Mouse (Mus musculus) liver, embryonic 14.5 days (tissue): ENCODE measurements around the gene Gpx1. TPM values are rescaled to one million over a fixed set of nuclear protein-coding genes. Genes with fewer than 3 reads are reported as not detected.
A peak's percentile ranks its signal among the peaks of the same experiment; 100 is the strongest.

Source experiments
- ATAC-seq: fragments of 200-750 bp; cut with Nextera tagmentation; 2 replicates; pipeline ENCODE4 v1.8.0; 2017; ENCODE audit warnings: moderate number of reproducible peaks, mild to moderate bottlenecking, moderate library complexity; ENCODE audit not compliant: insufficient read depth
- DNase-seq, 3 experiments: peaks; one replicate each; pipeline ENCODE4 v3.0.0-alpha.2; 2012 to 2013; ENCODE audit warnings: low read depth in 3 of 3, low spot score in 3 of 3
- H3K27ac ChIP-seq: fragments of 300-500 bp; sonication (generic); 2 replicates; pipeline ENCODE4 v1.5.1; 2014; ENCODE audit warnings: moderate library complexity, mild to moderate bottlenecking, control low read depth, inconsistent platforms
- H3K27me3 ChIP-seq: fragments of 300-500 bp; sonication (generic); 2 replicates; pipeline ENCODE4 v1.6.1; 2014; ENCODE audit warnings: mild to moderate bottlenecking, low read length, moderate library complexity; ENCODE audit not compliant: control insufficient read depth, insufficient read depth
- H3K36me3 ChIP-seq: fragments of 300-500 bp; sonication (generic); replicated peaks from 2 replicates; pipeline ENCODE4 v1.6.1; 2014; ENCODE audit warnings: low read depth; ENCODE audit not compliant: control insufficient read depth, insufficient read depth
- H3K4me1 ChIP-seq, 2 experiments: fragments of 200-500 bp in 1 of 2; fragments of 300-500 bp in 1 of 2; sonication (generic) in 1 of 2; replicated peaks; 2 replicates each; pipeline ENCODE4 v1.6.1; 2012 to 2014; ENCODE audit warnings: antibody characterized with exemption in 1 of 2, inconsistent platforms in 1 of 2, low read length in 1 of 2; ENCODE audit not compliant: control insufficient read depth in 2 of 2, insufficient read depth in 2 of 2
- H3K4me2 ChIP-seq: fragments of 300-500 bp; sonication (generic); 2 replicates; pipeline ENCODE4 v1.6.1; 2014; ENCODE audit warnings: low read depth, mild to moderate bottlenecking, control low read depth, moderate library complexity
- H3K4me3 ChIP-seq, 2 experiments: fragments of 200-500 bp in 1 of 2; fragments of 300-500 bp in 1 of 2; sonication (generic) in 1 of 2; 2 replicates each; pipeline ENCODE4 v1.5.1; 2012 to 2014; ENCODE audit warnings: low read depth in 2 of 2, low read length in 2 of 2, mild to moderate bottlenecking in 2 of 2, control low read depth in 1 of 2, inconsistent platforms in 1 of 2, moderate library complexity in 1 of 2; ENCODE audit not compliant: insufficient read depth in 1 of 2
- H3K9ac ChIP-seq: fragments of 300-500 bp; sonication (generic); replicated peaks from 2 replicates; pipeline ENCODE4 v1.6.1; 2014; ENCODE audit warnings: mild to moderate bottlenecking, control low read depth, moderate library complexity
- H3K9me3 ChIP-seq: fragments of 300-500 bp; sonication (generic); 2 replicates; pipeline ENCODE4 v1.6.1; 2016; ENCODE audit warnings: low read length, mixed read lengths; ENCODE audit not compliant: control insufficient read depth
- CTCF ChIP-seq: IDR thresholded peaks from 2 replicates; pipeline ENCODE4 v1.5.1; 2016; ENCODE audit warnings: antibody characterized with exemption, low read depth, control low read depth
- EP300 ChIP-seq: IDR thresholded peaks from 2 replicates; pipeline ENCODE4 v1.6.1; 2016; ENCODE audit warnings: antibody characterized with exemption, low read depth
- WGBS: fragments of 180-500 bp; shearing (Covaris S2); extraction: QIAGEN DNeasy Blood & Tissue Kit; methylation state at CpG from one replicate; pipeline ENCODE4 v1.1.7; 2014; ENCODE audit not compliant: insufficient replicate concordance; 5-methylcytosine and 5-hydroxymethylcytosine counted together
- polyA plus RNA-seq, 2 experiments: library from polyadenylated mRNA; depleted of rRNA in 1 of 2; stranded (reverse) in 1 of 2; unstranded in 1 of 2; fragments of >200 nt; fragmentation: Nextera tagmentation in 1 of 2; extraction: Ambion mirVana in 1 of 2; gene quantifications; 2 replicates each; pipeline versions ENCODE4 v1.2.1 to v1.2.3; 2012 to 2014

The Gpx1 gene
- 3,084 and 3,741 TPM in 2 replicates for polyA plus RNA-seq (2012; rRNA removed)
- polyA plus RNA-seq (2014; fragmentation: Nextera tagmentation; extraction: Ambion mirVana), result 6,910 and 6,914 TPM in 2 replicates

- H3K4me2 ChIP-seq, result peak within 1 kb of the TSS; percentile 95
- DNase-seq, result peak; percentile 99
- H3K9me3 ChIP-seq, result no peaks in the 10 kb centered on the region
- no peaks in the 10 kb centered on the region for H3K27me3 ChIP-seq
- peaks cover 59% of the 10 kb centered on the region for H3K36me3 ChIP-seq
- TF ChIP-seq EP300, result peak; percentile 80
- TF ChIP-seq CTCF, result no peak
- H3K4me1 ChIP-seq, result peaks cover 42 to 49% of the 10 kb centered on the region in 2 experiments
- H3K27ac ChIP-seq, result peak within 1 kb of the TSS; percentile 99
- peak; percentile 91 for ATAC-seq
- H3K4me3 ChIP-seq, result peak within 1 kb of the TSS; percentile 76 to 84
- WGBS, result under 1% methylated on average over 49 of the region's 49 CpGs
- H3K9ac ChIP-seq, result peak within 1 kb of the TSS; percentile 100
Observed at GRCm38 (mm10) chr9:108338886-108339781, at the start of gene Gpx1. Gene Gpx1 (plus strand): TSS chr9:108338903.

GRCm38 (mm10) chr9:108289347-108289746 is 49.4 kb upstream of the Gpx1 start:
- H3K4me3 ChIP-seq, result peak overlapping the region in 1 of 2 experiments; percentile 65; a peak in 1 of 4 replicates
- peaks cover 12 to 14% of the 10 kb centered on the region in 2 experiments; a peak in 3 of 4 replicates for H3K4me1 ChIP-seq
- H3K9ac ChIP-seq, result peak overlapping the region; percentile 69
- 53% methylated on average over 2 of the region's 2 CpGs for WGBS
- no peak overlapping the region; the same call in 1 of the 2 replicates for H3K27ac ChIP-seq
- DNase-seq (no peak), ATAC-seq (no peak)
- TF ChIP-seq CTCF, result no peak
- peak overlapping the region; percentile 88 for H3K4me2 ChIP-seq
- H3K27me3 ChIP-seq, result no peaks in the 10 kb centered on the region
- no peaks in the 10 kb centered on the region for H3K9me3 ChIP-seq
- no peaks in the 10 kb centered on the region for H3K36me3 ChIP-seq

- peak within 1 kb of the TSS; percentile 88 for H3K4me2 ChIP-seq
- peak; percentile 97 for ATAC-seq
- H3K27me3 ChIP-seq, result no peaks in the 10 kb centered on the region
- H3K9ac ChIP-seq, result peak within 1 kb of the TSS; percentile 69
- no peak; the same call in 1 of the 2 replicates for TF ChIP-seq EP300
- no peak for TF ChIP-seq CTCF
- peak within 1 kb of the TSS; percentile 65 to 92 for H3K4me3 ChIP-seq
- H3K36me3 ChIP-seq, result no peaks in the 10 kb centered on the region
- H3K9me3 ChIP-seq, result no peaks in the 10 kb centered on the region
- 1% methylated on average over 32 of the region's 32 CpGs for WGBS
- peaks cover 12% of the 10 kb centered on the region in 2 experiments; a peak in 3 of 4 replicates for H3K4me1 ChIP-seq
- peak; percentile 96 to 97 (median 97) for DNase-seq
- peak within 1 kb of the TSS; percentile 68 for H3K27ac ChIP-seq
Observed at GRCm38 (mm10) chr9:108290016-108290750, 48.5 kb upstream of the Gpx1 start, which contains the start of gene Nicn1. Gene Nicn1 (plus strand): TSS chr9:108290429.

- H3K27ac ChIP-seq, result no peak overlapping the region; the same call in 1 of the 2 replicates
- WGBS, result 53% methylated on average over 6 of the region's 6 CpGs
- peak overlapping the region; percentile 65 to 79 for H3K4me3 ChIP-seq
- H3K4me2 ChIP-seq, result peak overlapping the region; percentile 88
- no peaks in the 10 kb centered on the region for H3K27me3 ChIP-seq
- TF ChIP-seq EP300, result no peak
- TF ChIP-seq CTCF, result no peak
- ATAC-seq (no peak), DNase-seq (no peak)
- H3K4me1 ChIP-seq, result peaks cover 12% of the 10 kb centered on the region in 2 experiments; a peak in 3 of 4 replicates
- H3K9me3 ChIP-seq, result no peaks in the 10 kb centered on the region
- no peaks in the 10 kb centered on the region for H3K36me3 ChIP-seq
- no peak overlapping the region for H3K9ac ChIP-seq
Observed at GRCm38 (mm10) chr9:108290773-108291172, 47.9 kb upstream of the Gpx1 start.
